Mouse (Mus musculus) spleen, adult 18-20 months (tissue): ENCODE data around the gene Eif4g2.

ENCODE experiments used
- DNase-seq, 2 experiments: peaks; one replicate each; pipeline ENCODE4 v3.0.0; 2022; ENCODE audit warnings: mixed read lengths in 2 of 2

Eif4g2 gene

DNA sequence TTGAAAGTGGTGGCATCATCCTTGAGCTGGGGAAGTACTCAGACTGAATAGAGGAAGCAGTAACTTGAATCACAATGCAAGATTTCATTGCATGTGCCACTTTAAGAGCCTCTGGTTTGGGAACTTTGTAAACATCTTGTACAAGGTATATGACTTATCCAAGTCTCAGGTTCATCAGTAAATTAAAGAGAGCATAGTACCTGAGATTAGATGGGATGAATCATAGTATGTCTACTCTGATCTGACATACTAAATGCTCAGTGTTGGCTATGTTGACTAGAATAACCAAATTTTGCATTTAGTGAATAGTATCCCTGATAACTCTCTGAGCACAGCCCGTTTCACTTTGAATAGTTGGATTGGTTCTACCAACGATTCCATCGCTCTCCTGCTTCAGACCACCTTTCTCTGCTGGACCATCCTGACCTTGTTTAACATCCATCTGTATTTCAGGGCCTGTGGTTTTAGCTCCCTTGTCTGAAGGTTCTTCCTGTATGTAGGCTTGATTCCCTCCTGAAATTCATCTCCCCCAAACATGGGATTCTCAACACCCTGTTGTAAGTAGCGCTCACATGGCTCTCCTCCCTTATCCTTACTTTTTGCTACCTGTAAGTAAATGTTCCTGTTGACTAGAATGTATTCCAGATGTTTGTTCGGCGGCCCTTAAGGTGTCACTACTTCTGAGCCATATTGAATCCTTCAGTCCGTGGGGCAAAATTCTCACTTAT, 13.2 kb downstream of the Eif4g2 start:
- no peak for DNase-seq

DNA sequence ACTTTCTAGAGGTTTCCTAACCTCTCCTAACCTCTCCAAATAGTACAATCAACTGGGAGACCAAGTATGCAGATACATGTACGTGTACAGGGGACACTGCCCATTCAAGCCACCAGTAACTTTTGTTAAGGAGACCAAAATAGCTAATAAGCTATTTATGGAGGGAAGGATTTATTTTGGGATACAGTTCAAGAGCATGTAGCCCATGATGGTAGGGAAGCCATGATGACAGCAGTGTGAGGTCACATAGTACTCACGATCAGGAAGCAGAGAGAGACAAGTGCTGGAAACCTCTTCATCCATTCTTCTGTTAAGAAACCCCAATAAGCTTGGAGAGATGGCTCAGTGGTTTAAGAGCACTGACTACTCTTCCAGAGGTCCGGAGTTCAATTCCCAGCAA, 14.6 kb downstream of the Eif4g2 start:
- DNase-seq = no peak

DNA sequence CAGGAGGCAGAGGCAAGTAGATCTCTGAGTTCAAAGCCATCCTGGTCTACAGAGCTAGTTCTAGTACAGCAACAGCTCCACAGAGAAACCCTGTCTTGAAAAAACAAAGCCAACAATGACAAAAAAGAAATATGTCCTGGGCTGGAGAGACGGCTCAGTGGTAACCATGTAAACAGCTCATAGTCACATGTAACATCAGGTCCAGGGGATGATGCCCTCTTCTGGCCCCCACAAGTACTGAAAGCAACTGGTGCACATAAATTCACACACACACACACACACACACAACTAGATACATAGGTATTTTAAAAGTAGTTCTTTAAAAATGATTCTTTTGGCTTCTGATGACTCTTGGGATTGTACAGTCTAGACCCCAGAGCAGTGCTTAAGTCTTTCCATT, 19.9 kb downstream of the Eif4g2 start:
- DNase-seq = no peak

DNA sequence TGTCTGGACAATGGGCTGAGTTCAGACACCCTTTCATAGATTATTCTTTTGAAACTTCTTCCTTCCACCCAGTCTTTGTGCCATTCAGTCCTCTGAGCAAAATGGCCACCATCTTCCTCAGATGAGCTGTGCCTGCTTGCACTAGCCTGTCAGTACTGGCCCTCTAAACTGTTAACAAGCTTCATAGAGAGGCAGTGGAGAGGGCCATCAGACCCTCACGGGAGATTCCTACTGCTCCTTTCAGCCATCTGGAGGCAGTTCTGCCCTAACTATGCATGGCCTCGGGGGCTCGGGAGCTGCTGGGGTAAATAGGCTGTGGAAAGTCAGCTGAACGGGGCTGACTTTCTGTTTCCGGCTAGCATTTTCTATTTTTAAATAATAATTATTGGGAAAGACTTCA, 23.3 kb downstream of the Eif4g2 start:
- DNase-seq = no peak

DNA sequence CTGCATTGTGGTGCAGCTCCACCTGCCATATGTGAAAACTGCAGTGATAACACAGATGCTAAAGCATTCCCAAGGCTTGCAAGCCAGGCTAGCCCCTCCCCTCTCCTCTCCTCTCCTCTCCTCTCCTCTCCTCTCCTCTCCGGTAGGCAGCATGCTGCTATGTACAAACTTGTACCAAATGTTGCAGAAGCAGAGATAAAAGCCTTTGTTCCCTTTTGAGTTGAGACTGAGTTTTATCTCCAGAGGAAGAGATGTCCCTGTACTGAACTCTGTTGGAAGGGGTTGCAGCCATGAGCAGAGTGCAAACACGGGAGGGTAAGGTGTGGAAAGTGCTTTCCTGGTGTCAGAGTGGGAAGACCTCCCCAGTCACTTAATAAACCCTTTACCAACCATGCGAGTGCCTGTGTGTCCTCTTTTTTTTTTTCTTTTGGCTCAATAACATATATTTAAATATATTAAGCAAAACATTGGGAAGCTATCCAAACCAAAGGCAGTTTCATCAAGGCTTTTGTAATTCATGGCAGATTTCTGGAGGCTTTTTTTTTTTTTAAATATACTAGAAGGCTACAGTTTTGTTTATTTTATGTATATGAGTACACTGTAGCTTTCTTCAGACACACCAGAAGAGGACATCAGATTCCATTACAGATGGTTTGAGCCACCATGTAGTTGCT, 26.7 kb downstream of the Eif4g2 start:
- DNase-seq = no peak

DNA sequence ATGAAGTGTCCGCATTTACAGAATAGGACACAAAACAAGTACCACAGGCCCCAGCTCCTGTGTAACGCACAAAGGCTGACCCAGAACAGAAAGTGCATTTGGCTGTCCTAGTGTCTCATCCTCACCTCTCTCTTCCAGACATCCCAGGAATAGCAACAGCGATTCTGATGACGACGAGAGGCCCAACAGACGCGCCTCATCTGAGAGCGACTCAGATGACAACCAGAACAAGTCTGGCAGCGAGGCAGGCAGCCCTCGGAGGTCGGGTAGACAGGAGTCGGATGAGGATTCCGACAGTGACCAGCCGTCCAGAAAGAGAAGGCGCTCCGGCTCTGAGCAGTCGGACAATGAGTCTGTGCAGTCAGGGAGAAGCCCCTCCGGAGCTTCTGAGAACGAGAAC, 27.6 kb downstream of the Eif4g2 start:
- no peak for DNase-seq

DNA sequence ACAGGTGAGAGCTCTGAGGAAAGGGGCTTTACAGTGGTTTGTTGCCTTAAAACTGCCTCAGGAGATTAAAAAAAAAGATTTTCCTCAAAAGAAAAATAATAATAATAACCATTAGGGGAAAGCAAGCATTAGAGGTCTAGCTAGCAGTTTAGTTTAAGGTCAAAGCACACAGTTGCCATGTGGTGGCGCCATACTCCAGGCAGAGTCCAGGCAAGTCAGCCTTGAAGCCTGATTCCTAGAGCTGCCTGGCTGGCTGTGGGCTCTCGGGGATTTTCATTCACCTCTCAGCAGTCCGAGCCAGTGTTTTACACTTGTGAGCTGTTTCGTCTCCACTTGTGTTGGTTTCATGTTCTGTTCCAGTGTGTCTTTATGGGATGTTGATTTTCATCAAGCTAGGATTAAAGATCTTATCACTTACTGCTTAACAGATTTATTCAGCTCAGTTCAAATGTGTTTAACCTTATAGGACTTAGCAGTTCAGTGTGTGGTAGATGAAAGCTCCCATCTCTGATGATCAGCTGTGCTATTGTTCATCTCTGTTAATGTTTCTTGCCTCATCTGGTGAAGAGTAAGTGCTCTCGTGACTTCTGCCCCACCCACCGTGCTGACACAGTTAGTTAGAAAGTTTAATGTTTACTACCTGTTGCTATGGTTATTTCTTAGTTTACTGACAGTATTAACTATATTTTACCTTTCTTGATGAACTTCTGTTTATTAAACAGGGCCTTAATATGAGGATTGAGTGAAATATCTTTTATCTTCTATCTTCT, 33.0 kb downstream of the Eif4g2 start:
- DNase-seq = peak; percentile 26 to 62

DNA sequence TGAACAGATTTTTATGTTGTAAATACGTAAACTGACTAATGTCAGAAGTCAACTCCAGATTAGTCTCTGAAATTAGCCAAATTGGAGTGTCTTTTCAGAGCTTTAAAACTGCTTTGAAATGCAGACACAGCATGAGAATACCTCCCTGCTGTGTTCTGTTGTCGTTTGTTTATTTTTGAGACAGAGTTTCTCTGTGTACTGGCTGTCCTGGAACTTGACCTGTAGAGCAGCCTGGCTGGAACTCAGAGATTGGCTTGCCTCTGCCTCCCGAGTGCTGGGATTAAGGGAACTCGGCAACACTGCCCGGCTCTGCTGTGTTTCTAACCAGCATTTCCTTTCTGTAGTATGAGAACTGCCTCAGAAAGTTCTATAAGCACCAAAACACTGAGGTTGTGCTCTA, 33.9 kb downstream of the Eif4g2 start:
- no peak for DNase-seq

DNA sequence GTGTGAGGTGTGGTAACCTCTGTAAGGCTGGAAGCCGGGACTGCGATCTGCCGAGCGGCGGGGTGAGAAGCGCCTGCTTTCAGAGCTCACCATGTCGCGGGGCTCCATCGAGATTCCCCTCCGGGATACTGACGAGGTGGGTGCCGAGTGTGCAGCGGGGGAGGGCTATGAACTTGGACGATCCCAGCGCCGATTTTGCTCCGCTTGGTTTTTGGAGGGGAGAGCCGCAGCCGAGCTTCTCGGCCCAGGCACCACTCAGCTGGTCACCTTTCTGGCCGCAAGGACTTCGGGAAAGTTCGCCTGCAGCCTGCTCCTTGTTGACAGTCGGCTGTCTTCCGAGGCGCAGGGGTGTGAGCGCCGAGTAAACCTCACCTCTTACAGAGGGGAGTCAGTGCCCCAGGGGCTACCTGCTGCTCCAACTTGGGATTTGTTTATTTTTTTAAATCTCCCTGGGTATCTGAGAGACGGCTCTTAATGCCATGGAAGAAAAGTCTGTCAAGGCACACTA, 53.7 kb downstream of the Eif4g2 start:
- no peak for DNase-seq

DNA sequence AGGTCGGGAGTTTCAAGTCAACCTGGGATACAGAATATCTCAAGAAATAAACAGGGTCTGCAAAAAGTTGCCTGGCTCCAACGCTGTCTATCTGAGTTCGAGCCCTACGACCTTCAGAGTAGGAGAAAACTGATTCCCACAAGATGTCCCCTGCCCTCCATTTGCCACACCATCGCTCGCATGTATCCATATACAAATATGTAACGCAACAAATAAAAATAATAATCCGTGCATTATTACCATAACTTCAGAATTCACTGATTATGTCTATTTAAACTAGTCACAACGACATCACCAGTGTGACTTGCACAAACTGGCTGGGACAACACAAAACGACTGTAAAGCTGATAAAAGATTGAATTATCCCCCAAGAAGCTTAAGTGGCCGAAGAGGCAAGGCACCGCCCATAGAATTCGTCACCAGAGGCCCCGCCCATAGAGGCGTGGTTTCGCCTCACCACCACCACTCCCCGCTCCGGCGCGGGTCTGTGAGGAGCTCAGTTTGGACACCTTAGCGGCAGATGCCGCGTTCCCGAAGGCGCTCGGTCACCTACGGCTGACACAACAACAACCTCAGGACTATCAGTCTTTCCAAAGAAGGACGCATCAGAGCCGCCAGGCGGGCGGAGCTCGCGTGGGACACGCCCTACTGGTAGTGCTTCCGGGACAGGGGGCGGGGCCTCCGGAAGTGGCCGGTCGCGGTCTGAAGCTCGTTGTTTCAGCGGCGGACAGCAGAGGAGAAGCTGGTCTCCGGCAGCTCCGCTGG, 54.4 kb downstream of the Eif4g2 start, which contains the start of gene Ctr9:
Ctr9 (plus strand) TSS at position 671 of the 765 bp plus-strand sequence.
- peak; percentile 87 to 95 for DNase-seq

DNA sequence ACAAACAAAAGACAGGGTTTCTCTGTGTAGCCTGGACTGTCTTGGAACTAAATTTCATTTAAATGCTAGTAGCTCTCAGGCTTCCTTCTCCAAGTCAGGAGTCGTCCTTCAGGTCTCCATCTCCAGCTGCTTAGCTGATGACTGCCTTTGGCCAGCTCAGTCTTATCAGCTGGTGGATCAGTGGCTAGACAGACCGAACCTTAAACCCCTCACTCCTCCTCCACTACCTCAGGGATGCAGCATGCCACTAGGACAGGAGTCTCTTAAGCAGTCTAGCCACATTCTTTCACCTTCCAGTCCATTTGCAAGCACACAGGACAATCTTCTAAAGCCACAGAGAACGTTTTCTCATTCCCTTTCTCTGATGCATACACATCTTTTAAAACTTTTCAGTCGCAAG, 57.9 kb downstream of the Eif4g2 start:
- DNase-seq = no peak

DNA sequence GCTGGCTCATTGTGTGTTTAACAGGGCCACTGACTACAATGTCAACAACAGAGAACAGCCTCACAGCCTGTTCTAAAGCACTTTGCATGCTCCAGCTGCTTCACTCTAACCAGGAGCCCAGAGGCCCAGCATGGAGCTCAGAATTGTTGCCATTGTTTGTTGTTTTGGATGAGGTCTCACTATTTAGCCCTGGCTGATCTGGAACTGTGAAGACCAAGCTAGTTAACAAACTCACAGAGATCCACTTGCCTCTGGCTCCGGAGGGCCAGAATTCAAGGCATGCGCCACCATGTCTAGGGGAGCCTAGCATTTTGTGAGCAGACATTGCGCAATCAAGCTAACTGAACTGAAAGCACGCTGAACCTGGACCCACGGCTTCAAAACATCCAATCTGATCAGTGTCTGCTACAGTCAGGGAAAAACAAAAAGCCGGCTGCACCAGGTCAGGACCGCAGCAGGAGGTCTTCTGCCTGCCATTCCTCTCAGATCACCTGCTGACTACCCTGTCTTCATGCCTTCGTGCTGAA, 58.7 kb downstream of the Eif4g2 start:
- DNase-seq = no peak

DNA sequence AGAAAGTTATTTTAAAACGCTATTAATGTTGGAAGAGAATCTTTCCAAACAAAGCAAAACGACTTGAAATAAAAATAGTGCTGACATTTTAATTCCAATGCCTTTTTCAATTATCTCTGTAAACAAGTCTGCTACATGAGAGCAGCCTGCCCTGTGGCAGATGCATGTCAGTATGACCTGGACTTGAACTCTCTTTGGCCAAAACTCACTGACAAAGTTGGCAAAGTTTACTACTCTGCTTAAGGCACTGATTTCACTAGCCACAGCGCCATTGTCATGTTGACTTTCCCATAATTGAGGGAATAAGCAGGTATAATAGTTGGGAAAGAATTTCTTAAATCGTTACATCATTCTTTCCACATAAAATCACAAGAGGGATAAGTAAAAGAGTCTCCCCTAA, 62.0 kb downstream of the Eif4g2 start:
- DNase-seq = no peak
